Mouse (Mus musculus) urinary bladder, postnatal 14 days (tissue): ENCODE data around the gene Nol3.
"Not testable (repeated sequence)": the region's sequence is repeated elsewhere in the genome, so short reads cannot be mapped to it uniquely, and the experiment has no call there.

ENCODE experiments used
- DNase-seq: peaks from one replicate; pipeline ENCODE4 v3.0.0; 2021; ENCODE audit warnings: low spot score

Gene Nol3

GRCm38 (mm10) chr8:105289805-105290460, 14.0 kb downstream of the Nol3 start, which contains the start of gene 4931428F04Rik:
4931428F04Rik (minus strand) TSS chr8:105289864.
- DNase-seq, result peak; percentile 41

DNA sequence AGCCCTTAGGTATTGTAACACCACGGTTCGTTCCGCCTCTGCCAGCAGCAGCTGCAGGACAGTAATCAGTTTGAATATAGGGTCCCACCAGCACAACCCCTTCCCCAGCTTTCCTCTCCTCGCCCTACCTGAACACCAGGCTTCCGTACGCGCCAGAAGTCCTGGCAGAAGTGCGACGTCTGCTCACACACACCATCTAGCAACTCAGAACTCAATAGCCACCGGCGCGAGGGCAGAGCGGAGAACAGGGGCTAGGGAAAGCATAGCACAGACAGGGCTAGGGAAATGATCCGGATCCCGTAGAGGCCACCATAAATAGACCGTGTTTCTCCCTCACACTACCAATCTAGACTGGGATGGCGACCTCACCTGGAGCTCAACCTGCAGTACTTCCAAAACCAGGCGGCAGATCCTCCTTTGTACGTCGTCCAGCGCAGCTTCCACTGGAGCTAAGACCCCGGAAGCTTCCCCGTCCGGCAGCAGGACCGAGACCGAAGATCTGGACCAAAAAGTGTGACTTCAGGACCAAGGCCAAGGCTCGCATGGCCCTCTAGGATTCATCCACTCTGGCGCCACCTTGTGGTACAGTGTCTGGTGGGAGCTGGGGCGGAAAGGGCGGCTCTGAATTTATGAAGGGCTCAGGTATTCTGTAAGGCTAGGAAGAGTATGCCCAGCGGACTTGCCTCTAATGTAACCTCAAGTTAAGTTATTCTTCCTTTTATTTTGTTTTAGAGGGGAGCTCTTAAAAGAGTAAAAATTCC, 14.8 kb downstream of the Nol3 start:
- DNase-seq, result peak; percentile 95

DNA sequence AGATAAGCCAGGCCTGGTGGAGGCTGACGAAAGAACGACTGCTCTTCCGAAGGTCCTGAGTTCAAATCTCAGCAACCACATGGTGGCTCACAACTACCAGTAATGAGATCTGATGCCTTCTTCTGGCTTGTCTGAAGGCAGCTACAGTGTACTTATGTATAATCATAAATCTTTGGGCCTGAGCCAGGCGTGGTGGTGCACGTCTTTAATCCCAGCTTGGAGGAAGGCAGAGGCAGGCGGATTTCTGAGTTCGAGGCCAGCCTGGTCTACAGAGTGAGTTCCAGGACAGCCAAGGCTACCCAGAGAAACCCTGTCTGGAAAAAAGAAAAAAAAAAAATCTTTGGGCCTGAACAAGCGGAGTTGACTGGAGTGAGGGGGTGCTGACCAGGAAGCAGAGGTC, 15.4 kb downstream of the Nol3 start:
- DNase-seq, result not testable (repeated sequence)

DNA sequence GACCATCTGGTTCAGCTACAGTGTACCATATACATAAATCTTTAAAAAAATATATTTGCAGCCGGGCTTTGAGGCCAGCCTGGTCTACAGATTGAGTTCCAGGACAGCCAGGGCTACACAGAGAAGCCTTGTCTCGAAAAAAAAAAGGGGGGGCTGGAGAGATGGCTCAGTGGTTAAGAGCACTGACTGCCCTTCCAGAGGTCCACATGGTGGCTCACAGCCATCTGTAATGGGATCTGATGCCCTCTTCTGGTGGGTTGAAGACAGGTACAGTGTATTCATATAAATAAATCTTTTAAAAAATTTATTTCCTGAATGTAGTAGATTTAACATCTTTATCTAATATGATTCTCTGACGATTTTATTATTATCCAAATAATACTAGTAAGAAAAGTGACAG, 15.9 kb downstream of the Nol3 start:
- not testable (repeated sequence) for DNase-seq

DNA sequence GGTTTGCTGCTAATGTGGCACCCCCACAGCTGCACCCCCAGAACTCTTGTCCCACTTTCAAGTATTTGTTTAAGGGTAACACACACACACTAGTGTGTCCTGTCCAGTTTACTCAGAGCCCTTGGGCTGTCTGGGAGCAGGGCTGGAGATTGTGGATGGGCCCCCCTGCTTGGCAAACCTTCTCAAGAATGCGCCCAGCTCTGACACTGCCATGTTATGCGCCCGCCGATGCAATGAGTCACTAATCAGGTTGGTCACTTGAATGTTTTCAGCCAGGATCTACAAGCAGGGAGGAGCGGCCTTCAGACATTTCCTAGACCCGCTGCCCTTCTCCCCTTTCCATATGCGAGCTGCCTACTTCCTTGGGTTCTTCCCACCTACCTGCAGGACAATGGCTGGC, 16.5 kb downstream of the Nol3 start:
- DNase-seq, result no peak

DNA sequence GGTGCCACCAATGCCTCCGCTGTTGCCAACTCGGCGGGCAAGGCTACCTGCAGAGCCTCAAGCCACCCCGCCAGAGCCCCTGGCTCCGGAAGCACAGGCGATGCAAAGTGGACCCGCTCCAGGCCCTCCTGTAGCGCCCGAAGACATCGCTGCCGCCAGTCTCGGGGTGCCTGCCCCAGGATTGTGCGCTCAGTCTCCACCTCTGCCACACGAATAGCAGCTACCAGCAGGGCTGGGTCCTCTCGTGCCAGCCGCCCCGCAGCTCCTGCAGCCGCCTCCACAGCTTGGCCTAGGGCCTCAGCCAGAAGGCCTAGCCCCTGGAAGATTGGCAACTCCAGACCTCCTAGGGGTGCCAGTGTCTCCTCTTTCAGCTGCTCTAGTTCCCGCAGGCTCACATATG, 17.5 kb downstream of the Nol3 start:
- DNase-seq, result no peak

DNA sequence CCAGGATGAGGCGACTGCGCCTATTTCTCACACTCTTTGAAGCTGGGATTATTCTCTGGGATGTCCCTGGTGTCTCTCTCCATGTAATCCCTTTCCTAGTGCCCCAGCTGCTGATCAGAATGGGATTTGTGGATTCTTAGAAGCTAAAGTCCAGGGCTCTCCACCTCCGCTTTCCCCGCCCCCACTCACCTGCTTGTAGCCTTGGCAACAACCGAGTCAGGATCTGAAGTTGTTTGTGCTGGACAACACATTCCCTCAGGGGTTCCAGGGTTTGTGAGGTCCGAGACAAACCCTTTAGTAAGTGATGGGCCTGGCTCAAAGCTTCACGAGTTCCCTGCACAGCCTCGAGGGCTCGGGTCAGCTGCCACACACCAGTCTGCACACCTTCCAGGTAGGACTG, 18.8 kb downstream of the Nol3 start:
- DNase-seq, result no peak

DNA sequence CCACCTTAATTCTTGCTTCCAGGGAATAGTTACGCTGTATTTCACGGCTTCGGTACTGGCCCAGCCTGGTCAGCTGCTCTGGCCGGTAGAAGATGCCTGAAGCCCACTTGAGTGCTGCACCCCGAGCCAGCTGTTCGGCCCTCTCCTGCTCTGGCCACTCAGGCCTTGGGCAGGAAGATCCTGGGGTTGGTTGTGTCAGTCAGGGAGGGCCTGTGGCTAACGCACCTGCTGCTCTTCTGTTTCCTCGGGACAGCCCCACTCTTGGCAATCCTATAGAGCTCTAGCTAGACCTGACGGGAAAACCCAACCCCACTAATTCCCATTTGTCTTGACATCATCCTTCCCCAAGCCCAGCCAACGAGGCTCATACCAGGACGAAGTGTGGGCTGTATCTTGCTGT, 19.3 kb downstream of the Nol3 start:
- DNase-seq, result no peak

DNA sequence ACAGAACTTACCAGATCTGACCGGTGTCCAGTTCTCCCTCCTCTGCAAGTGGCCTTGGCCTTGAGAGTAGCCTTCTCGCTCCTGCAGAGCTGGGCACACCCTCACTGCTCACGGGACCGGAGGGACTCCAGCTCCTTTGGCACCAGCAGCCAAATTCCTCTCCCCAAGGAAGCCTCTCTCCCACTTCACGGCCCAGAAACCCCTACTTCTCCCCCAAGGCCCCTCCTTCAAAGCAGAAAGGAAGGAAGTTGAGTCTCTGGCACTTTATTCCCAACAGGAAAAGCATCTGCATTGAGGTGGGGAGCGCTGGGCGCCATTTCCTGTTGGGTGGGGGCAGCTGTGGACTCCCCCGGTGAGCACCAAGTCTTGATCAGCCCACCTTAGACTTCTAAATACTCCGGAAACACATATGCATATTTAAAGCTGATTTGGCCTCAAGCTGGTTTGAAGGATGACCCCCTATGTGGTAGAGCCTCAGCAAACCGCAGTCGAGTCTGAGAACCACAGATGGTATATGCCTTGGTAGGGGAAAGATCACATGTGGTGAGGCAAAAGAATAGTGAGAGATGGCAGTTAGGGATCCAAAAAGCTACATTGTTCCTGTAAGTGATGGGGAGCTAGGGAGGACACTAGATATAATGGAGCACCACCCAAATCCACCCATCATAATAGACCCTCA, 20.1 kb downstream of the Nol3 start, which contains the start of gene Exoc3l:
Gene Exoc3l, minus strand, starts transcription at position 207 of the 679 bp plus-strand sequence.
- no peak for DNase-seq

DNA sequence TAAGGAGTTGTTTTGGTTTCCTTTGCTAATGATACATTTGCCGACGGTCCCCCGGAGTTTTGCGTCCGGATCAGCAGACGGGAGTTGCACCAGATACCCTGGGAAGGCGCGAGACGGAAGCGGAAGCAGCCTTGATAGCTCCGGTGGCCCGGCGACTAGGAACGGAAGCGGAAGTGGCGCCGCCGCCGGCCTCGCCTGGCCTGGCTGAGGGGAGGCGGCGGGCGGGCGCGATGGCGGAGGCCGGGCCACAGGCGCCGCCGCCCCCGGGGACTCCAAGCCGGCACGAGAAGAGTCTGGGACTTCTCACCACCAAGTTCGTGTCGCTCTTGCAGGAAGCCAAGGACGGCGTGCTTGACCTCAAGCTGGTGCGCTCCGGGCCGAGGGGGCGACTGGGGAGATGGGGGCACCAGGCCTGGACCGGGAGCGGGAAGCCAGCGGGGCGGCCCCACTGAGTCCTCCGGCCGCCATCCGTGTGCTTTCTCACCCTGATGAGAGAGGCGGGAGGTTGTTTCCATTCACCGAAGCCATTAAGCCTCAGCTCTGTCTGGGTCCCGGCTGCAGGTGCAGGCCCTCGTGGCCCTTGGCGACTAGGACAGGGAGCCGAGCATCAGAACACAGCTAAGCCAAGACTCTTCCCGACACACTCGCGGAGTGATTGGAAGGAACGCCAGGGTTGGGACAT, 21.7 kb downstream of the Nol3 start, which contains the start of gene E2f4:
Gene E2f4, plus strand, starts transcription at position 153 of the 682 bp plus-strand sequence.
- peak; percentile 93 for DNase-seq

DNA sequence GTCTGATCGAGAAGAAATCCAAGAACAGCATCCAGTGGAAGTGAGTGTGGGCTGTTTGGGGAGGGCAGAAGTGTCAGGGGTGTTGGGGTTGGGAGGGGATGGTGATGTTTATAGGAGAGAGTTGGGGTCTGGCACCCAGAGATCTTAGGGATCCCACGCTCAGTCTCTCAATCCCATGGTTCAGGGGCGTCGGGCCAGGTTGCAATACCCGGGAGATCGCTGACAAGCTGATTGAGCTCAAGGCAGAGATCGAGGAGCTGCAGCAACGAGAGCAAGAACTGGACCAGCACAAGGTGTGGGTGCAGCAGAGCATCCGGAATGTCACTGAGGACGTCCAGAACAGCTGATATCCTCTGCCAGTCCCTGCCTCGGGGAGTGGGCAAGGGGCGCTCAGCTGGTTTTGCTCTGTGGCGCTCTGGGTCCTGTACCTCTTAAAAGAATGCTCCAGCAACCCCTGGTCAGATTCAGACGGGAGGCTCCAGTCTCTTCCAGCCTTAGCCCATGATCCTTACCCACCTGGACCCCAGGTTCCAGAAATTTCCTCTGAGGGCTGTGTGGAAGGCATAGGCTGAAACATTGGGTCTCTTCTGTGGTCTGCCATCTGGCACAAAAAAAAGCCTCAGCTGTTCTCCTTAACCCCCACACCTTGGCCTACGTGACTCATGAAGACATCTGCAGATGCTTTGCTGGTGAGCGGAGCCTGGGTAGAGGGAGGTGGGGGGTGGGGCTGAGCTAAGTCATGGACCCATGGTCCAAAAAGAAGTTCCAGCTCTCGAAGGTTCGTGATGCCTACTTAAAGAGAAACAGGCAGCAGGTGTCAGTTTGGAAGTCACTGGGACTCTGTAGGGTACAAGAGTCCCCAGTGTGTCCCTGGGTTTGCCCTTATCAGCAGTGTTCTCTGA, 22.7 kb downstream of the Nol3 start:
- DNase-seq, result no peak

DNA sequence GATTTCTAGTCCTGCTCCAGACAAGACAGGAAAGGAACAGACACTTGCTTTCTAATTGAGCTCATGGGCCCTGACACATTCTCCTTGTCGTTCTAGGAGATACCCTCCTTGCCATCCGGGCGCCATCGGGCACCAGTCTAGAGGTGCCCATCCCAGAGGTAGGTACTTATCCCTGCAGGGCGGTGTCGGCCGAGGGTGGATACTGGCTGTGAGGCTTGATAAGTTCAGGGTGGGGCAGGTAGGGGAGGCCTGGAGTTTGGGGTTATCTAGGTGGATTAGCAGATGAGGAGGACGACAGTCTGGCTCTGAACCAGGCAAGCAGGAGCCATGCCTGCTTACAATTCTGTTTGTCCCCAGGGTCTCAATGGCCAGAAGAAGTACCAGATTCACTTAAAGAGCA, 24.0 kb downstream of the Nol3 start:
- DNase-seq, result no peak

GRCm38 (mm10) chr8:105303396-105303795, 27.5 kb downstream of the Nol3 start:
- no peak for DNase-seq

GRCm38 (mm10) chr8:105303874-105304273, 27.9 kb downstream of the Nol3 start:
- no peak for DNase-seq

DNA sequence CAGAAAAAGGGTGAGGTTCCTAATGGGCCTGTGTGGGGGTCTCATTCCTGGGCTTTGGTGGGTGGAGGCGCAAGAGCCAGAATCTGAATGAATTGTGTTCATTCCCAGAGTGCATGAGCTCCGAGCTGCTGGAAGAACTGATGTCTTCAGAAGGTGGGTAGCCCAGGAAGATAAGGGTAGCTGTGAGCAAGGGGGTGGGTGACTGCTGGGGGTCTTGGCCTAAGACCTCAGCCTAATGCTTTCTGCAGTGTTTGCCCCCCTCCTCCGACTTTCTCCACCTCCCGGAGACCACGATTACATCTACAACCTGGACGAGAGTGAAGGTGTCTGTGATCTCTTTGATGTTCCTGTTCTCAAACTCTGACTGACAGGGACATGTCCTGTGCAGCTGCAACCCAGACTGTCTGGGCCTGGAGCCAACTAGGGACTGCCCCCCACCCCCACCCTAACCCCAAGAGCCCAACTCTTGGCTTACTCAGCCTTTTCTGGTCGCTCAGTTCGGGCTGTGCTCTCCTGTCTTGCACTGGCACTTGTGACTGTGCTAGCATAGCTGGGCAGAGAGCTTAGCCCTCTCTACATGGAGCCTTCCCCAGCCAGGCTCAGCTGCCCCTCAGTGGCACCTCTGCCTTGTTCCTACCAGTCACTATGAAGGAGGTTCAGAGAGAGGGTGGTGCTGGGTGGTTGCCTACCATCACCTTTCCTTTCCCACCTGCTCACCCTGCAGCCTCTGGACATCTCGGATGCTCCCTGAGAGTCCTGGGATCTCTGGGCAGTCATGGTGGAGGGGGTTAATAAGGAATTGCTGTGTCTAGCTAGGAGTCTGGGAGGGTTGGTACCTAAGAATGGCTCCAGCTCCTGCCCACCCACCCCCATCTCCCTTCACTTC, 28.6 kb downstream of the Nol3 start:
- DNase-seq, result no peak

DNA sequence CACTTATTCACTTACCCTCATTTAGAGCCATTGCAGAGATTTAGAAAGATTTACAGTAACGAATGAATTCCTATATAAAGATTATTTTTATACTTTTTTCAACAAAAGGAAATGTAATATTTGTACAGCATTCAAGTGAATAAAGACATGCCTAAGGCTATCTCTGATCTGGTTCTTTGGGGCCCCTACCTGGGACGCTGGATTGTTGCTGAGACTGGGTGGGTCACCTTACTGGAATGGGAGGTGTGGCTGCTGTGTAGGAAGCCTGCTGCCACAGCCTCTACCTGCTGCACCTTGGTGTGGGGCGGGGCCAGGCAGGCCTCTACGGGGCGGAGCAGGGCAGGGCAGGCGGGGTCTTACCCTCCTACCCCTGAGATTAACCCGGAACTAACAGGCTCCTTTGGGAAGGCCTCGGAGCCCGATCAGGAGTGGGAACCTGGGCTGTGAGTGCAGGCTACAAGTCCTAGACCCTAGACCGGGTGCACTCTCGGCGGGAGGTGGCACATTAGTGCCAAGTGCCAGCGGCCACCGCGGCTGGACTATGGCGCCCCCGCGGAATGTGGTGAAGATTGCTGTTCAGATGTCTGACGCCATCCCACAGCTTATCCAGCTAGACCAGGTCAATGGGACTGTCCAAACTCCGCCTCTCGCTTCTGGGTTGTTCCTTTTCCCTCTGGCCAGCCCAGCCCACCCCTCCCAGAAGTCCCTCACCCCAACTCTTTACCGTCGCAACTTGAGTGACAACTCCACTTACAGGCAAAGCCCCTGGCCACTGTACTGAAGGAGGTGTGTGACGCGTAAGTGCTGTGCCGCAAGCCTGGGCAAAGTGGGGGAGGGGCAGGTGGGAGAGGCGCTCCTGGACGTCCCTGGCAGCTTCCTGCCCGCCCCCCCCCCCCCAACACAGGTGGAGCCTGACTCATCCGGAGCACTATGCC, 29.5 kb downstream of the Nol3 start, which contains the start of gene Elmo3:
Gene Elmo3, plus strand, starts transcription at position 391 of the 935 bp plus-strand sequence.
- DNase-seq, result peak; percentile 90

DNA sequence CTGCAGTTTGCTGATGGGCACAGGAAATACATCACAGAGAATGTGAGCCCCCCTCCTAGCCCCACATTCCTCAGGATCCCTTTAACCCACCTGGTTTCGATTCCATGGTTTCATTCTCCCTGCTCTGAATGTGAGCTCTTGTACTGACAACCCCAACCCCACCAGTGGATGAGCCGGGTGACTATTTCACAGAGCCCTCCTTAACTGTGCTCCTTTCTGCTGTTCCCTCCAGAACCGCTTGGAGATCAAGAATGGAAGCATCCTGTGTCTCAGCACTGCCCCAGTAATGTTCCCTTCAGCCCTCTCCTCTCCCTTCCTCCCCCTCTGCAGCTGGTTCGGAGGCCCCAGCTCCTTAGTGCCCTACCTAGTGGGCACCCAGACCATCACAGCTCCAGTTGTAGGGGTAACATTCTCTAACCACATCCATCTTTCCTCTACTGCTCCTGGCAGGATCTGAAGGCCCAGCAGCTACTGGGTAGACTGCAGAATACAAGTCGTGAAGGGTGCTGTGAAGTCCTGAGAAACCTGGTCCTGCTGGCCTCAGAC, 30.3 kb downstream of the Nol3 start:
- DNase-seq, result no peak

GRCm38 (mm10) chr8:105307670-105308069, 31.7 kb downstream of the Nol3 start:
- DNase-seq, result no peak

DNA sequence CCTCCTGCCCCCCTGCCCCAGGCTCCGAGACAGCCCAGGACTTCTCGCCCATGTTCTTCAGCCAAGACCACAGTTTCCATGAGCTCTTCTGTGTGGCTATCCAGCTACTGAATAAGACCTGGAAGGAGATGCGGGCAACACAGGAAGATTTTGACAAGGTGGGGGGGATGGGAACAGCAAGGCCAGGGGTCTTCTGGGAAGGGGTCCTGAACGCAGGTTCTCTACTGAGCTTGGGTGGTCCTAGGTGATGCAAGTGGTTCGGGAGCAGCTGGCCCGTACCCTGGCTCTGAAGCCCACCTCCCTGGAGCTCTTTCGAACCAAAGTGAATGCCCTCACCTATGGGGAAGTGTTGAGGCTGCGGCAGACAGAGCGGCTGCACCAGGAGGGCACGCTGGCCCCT, 32.5 kb downstream of the Nol3 start:
- no peak for DNase-seq
